Mouse (Mus musculus) ovary, adult 10 weeks (tissue): ENCODE measurements around the gene Dennd1a. TPM values are rescaled to one million over a fixed set of nuclear protein-coding genes. Genes with fewer than 3 reads are reported as not detected.

Experiments
- polyA plus RNA-seq: library from polyadenylated mRNA; stranded (reverse); fragments of 350-450 nt; fragmentation: Illumina TruSeq; extraction: RNeasy Lipid Tissue Mini Kit (QIAGEN cat#74804); gene quantifications from one replicate; pipeline ENCODE4 v1.2.3, GENCODE M21; 2014

The Dennd1a gene
- polyA plus RNA-seq = 28.6 TPM

GRCm38 (mm10) chr2:38286733-38287551 is at the start of gene Dennd1a:
Gene Dennd1a, minus strand, starts transcription at chr2:38287390.

GRCm38 (mm10) chr2:37776016-37776415 is 511.2 kb downstream of the Dennd1a start, which contains the start of gene Crb2:
Gene Crb2, plus strand, starts transcription at chr2:37776249.

Other genes starting within 250 kb of the Dennd1a start
- gene Lhx2, start 51.9 kb upstream of the Dennd1a start, polyA plus RNA-seq = not detected
- 19.3 TPM for gene Nek6, start 224.3 kb upstream of the Dennd1a start, polyA plus RNA-seq